ENCODE assay signal across 7 mouse cellular contexts in genomic region chr1:125911901-125912445, GRCm38 (mm10). TPM values are rescaled to one million over a fixed set of nuclear protein-coding genes. Genes with fewer than 3 reads are reported as not detected.
DNase-seq lines count a peak whose midpoint lies in the region; ATAC-seq lines count a peak whose summit lies in the region.

No protein-coding gene starts in this region.

- H3K9ac ChIP-seq in forebrain, embryonic 15.5 days (replicated peaks), result peak overlapping the region; percentile 45
- H3K9ac ChIP-seq in hindbrain, embryonic 15.5 days, result peak overlapping the region; percentile 61
- H3K9ac ChIP-seq in limb, embryonic 11.5 days (ENCODE audit: low read length), result peak overlapping the region; percentile 22
- H3K9ac ChIP-seq in midbrain, embryonic 13.5 days (replicated peaks), result peak overlapping the region; percentile 72

- ATAC-seq in forebrain, embryonic 15.5 days (replicated peaks), result peak; percentile 69
- ATAC-seq in hindbrain, embryonic 15.5 days (ENCODE audit: low FRiP score, low read depth), result peak; percentile 74
- peak; percentile 57 for ATAC-seq in limb, embryonic 11.5 days (ENCODE audit: insufficient number of reproducible peaks, low FRiP score, low TSS enrichment, low read depth)
- peak; percentile 70 for ATAC-seq in midbrain, embryonic 13.5 days

- H3K9me3 ChIP-seq in forebrain, embryonic 15.5 days, result no peaks in the 10 kb centered on the region
- H3K9me3 ChIP-seq in hindbrain, embryonic 15.5 days, result no peaks in the 10 kb centered on the region
- no peaks in the 10 kb centered on the region for H3K9me3 ChIP-seq in limb, embryonic 11.5 days (ENCODE audit: control insufficient read depth, low read length)
- no peaks in the 10 kb centered on the region for H3K9me3 ChIP-seq in midbrain, embryonic 13.5 days

- peaks cover 33% of the 10 kb centered on the region for H3K4me1 ChIP-seq in forebrain, embryonic 15.5 days
- H3K4me1 ChIP-seq in hindbrain, embryonic 15.5 days (replicated peaks), result peaks cover 38% of the 10 kb centered on the region
- peaks cover 22% of the 10 kb centered on the region for H3K4me1 ChIP-seq in limb, embryonic 11.5 days (ENCODE audit: control insufficient read depth, insufficient read depth, low read length)
- H3K4me1 ChIP-seq in midbrain, embryonic 13.5 days (replicated peaks), result peaks cover 32% of the 10 kb centered on the region

- no peaks in the 10 kb centered on the region for H3K36me3 ChIP-seq in forebrain, embryonic 15.5 days
- H3K36me3 ChIP-seq in hindbrain, embryonic 15.5 days, result no peaks in the 10 kb centered on the region
- H3K36me3 ChIP-seq in limb, embryonic 11.5 days (ENCODE audit: control insufficient read depth, insufficient read depth, low read length), result no peaks in the 10 kb centered on the region
- no peaks in the 10 kb centered on the region for H3K36me3 ChIP-seq in midbrain, embryonic 13.5 days

- 0% methylated on average over 43 of the region's 43 CpGs for WGBS in forebrain, embryonic 15.5 days
- under 1% methylated on average over 41 of the region's 43 CpGs for WGBS in hindbrain, embryonic 15.5 days
- under 1% methylated on average over 43 of the region's 43 CpGs for WGBS in limb, embryonic 11.5 days
- WGBS in midbrain, embryonic 13.5 days, result under 1% methylated on average over 42 of the region's 43 CpGs

- H3K27ac ChIP-seq in forebrain, embryonic 15.5 days (replicated peaks), result peak overlapping the region; percentile 49
- H3K27ac ChIP-seq in hindbrain, embryonic 15.5 days (replicated peaks), result peak overlapping the region; percentile 74
- H3K27ac ChIP-seq in limb, embryonic 11.5 days (replicated peaks; ENCODE audit: low read depth, low read length), result no peak overlapping the region
- H3K27ac ChIP-seq in midbrain, embryonic 13.5 days, result 0 out of 2 replicates have a peak overlapping the region, but pooled peaks have one; percentile 26

- DNase-seq in ES-CJ7 (ENCODE audit: low read depth, low spot score), result peak; percentile 76
- peak; percentile 36 to 81 for DNase-seq in adrenal gland, adult (ENCODE audit: inconsistent age in 2 of 2, low spot score in 1 of 2)
- DNase-seq in limb, embryonic 11.5 days (ENCODE audit: low spot score), result peak; percentile 65
- peak; percentile 17 for DNase-seq in thymus, postnatal 0 days (ENCODE audit: low spot score)

- H3K4me3 ChIP-seq in forebrain, embryonic 15.5 days, result peak overlapping the region; percentile 55
- H3K4me3 ChIP-seq in hindbrain, embryonic 15.5 days, result peak overlapping the region; percentile 63
- peak overlapping the region; percentile 45 for H3K4me3 ChIP-seq in limb, embryonic 11.5 days (ENCODE audit: low read depth, low read length)
- peak overlapping the region; percentile 55 for H3K4me3 ChIP-seq in midbrain, embryonic 13.5 days (replicated peaks)

- H3K4me2 ChIP-seq in forebrain, embryonic 15.5 days (replicated peaks), result peak overlapping the region; percentile 97
- H3K4me2 ChIP-seq in hindbrain, embryonic 15.5 days, result peak overlapping the region; percentile 97
- peak overlapping the region; percentile 91 for H3K4me2 ChIP-seq in limb, embryonic 11.5 days (ENCODE audit: low read depth, severe bottlenecking)
- H3K4me2 ChIP-seq in midbrain, embryonic 13.5 days (replicated peaks), result peak overlapping the region; percentile 90

- H3K27me3 ChIP-seq in forebrain, embryonic 15.5 days, result peaks cover 4% of the 10 kb centered on the region; the same call in 1 of the 2 replicates
- 0 out of 2 replicates have a peak, but pooled peaks cover 4% of the 10 kb centered on the region for H3K27me3 ChIP-seq in hindbrain, embryonic 15.5 days
- H3K27me3 ChIP-seq in limb, embryonic 11.5 days (ENCODE audit: control insufficient read depth, insufficient read depth, low read length), result peaks cover 29% of the 10 kb centered on the region
- peaks cover 29% of the 10 kb centered on the region for H3K27me3 ChIP-seq in midbrain, embryonic 13.5 days

RNA-seq across cellular contexts. Expression of gene Lypd1, which starts 0.9 kb away (rescaled TPM):
- 26.7 and 34.4 TPM in 2 replicates for polyA plus RNA-seq in forebrain, embryonic 15.5 days (2015; fragmentation: Nextera tagmentation; extraction: Ambion mirVana)
- polyA plus RNA-seq in hindbrain, embryonic 15.5 days (2015; fragmentation: Nextera tagmentation; extraction: Ambion mirVana), result 83.9 and 100 TPM in 2 replicates
- 0.89 and 1.4 TPM in 2 replicates for polyA plus RNA-seq in limb, embryonic 11.5 days (2014; fragmentation: Nextera tagmentation; extraction: Ambion mirVana)
- 32.6 and 33.3 TPM in 2 replicates for polyA plus RNA-seq in midbrain, embryonic 13.5 days (2015; fragmentation: Nextera tagmentation; extraction: Ambion mirVana)
- 4.5 and 6.7 TPM in 2 replicates for polyA plus RNA-seq in thymus, postnatal 0 days (2015; fragmentation: Nextera tagmentation; extraction: Ambion mirVana)

Comparison
In these comparisons a context has a peak if more than half of its experiments do, and no peak if none do; other contexts are left out.
1. DNase-seq: peak in every context shown above with its lines; median percentile 76 in ES-CJ7; 65 in limb, embryonic 11.5 days; 58 in adrenal gland, adult; 17 in thymus, postnatal 0 days.
2. H3K9ac ChIP-seq: peak in every context shown above with its lines; median percentile 72 in midbrain, embryonic 13.5 days; 61 in hindbrain, embryonic 15.5 days; 45 in forebrain, embryonic 15.5 days; 22 in limb, embryonic 11.5 days.